Mouse (Mus musculus) kidney, embryonic 15.5 days (tissue): ENCODE data around the gene D5Ertd579e. TPM values are rescaled to one million over a fixed set of nuclear protein-coding genes. Genes with fewer than 3 reads are reported as not detected.
"Not testable (repeated sequence)": the region's sequence is repeated elsewhere in the genome, so short reads cannot be mapped to it uniquely, and the experiment has no call there.

ENCODE experiments used
- ATAC-seq: fragments of 200-750 bp; cut with Nextera tagmentation; replicated peaks from 2 replicates; pipeline ENCODE4 v1.8.0; 2017; ENCODE audit warnings: moderate TSS enrichment; ENCODE audit not compliant: low FRiP score
- H3K27ac ChIP-seq: fragments of 300-500 bp; sonication (generic); 2 replicates; pipeline ENCODE4 v1.5.1; 2015; ENCODE audit warnings: mild to moderate bottlenecking, inconsistent platforms
- H3K27me3 ChIP-seq: fragments of 300-500 bp; sonication (generic); 2 replicates; pipeline ENCODE4 v1.6.1; 2015; ENCODE audit warnings: inconsistent platforms
- H3K36me3 ChIP-seq: fragments of 300-500 bp; sonication (generic); 2 replicates; pipeline ENCODE4 v1.6.1; 2015; ENCODE audit warnings: inconsistent platforms
- H3K4me1 ChIP-seq: fragments of 300-500 bp; sonication (generic); 2 replicates; pipeline ENCODE4 v1.6.1; 2015; ENCODE audit warnings: inconsistent platforms
- H3K4me2 ChIP-seq: fragments of 300-500 bp; sonication (generic); 2 replicates; pipeline ENCODE4 v1.6.1; 2015; ENCODE audit warnings: moderate library complexity, mild to moderate bottlenecking, inconsistent platforms
- H3K4me3 ChIP-seq: fragments of 300-500 bp; sonication (generic); replicated peaks from 2 replicates; pipeline ENCODE4 v1.5.1; 2015; ENCODE audit warnings: mild to moderate bottlenecking, inconsistent platforms
- H3K9ac ChIP-seq: fragments of 300-500 bp; sonication (generic); 2 replicates; pipeline ENCODE4 v1.6.1; 2015; ENCODE audit warnings: mild to moderate bottlenecking, inconsistent platforms
- H3K9me3 ChIP-seq: fragments of 300-500 bp; sonication (generic); replicated peaks from 2 replicates; pipeline ENCODE4 v1.6.1; 2016; ENCODE audit warnings: inconsistent platforms
- WGBS: fragments of 180-500 bp; shearing (Covaris S2); methylation state at CpG from one replicate; pipeline ENCODE4 v1.1.7; 2015; ENCODE audit warnings: mixed read lengths; 5-methylcytosine and 5-hydroxymethylcytosine counted together
- polyA plus RNA-seq: library from polyadenylated mRNA; unstranded; fragments of >200 nt; fragmentation: Nextera tagmentation; extraction: Ambion mirVana; gene quantifications from 2 replicates; pipeline ENCODE4 v1.2.1, GENCODE M21; 2015

D5Ertd579e gene
- polyA plus RNA-seq, 1 experiment from 2014 or later, result 21.6 TPM

DNA sequence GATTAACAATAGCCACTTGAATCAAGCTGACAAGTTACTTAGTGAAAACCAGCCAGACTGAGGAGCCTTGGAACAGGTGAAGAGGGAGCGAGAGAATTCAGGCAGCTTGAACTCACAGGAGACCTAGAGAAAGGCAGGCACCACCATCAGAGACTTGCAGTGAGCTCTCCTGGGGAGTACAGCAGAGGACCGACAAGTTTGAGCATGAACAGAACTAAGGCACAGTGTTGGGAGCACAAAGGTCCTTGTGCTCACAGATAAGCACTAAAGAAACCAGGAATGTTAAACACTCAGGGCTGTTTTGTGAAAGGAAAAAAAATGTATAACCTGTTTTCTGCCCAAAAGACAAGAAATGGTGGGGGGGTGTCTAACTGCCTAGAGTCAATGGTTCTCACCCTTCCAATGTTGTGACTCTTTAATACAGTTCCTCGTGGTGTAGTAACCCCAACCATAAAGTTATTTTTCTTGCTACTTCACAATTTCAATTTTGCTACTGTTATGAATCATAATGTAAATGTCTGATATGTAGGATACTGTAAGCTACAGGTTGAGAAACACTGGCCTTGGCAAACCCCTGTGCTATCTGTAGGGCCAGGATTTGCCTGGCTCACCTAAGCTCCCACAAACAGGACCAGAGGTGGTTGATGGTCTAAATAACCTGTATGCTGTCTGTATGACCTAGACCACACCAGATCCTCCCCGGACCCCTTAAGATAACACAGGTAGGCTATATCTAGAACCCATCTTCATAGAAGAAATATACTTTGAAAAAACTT is 21.0 kb downstream of the D5Ertd579e start:
- no peak overlapping the region for H3K9ac ChIP-seq
- H3K4me1 ChIP-seq, result peaks cover 18% of the 10 kb centered on the region
- H3K27me3 ChIP-seq, result no peaks in the 10 kb centered on the region
- no peak overlapping the region for H3K4me3 ChIP-seq
- no peaks in the 10 kb centered on the region for H3K9me3 ChIP-seq
- H3K36me3 ChIP-seq, result peaks cover 19% of the 10 kb centered on the region
- 89% methylated on average over 4 of the region's 4 CpGs for WGBS
- no peak overlapping the region for H3K27ac ChIP-seq
- no peak overlapping the region for H3K4me2 ChIP-seq
- no peak for ATAC-seq

DNA sequence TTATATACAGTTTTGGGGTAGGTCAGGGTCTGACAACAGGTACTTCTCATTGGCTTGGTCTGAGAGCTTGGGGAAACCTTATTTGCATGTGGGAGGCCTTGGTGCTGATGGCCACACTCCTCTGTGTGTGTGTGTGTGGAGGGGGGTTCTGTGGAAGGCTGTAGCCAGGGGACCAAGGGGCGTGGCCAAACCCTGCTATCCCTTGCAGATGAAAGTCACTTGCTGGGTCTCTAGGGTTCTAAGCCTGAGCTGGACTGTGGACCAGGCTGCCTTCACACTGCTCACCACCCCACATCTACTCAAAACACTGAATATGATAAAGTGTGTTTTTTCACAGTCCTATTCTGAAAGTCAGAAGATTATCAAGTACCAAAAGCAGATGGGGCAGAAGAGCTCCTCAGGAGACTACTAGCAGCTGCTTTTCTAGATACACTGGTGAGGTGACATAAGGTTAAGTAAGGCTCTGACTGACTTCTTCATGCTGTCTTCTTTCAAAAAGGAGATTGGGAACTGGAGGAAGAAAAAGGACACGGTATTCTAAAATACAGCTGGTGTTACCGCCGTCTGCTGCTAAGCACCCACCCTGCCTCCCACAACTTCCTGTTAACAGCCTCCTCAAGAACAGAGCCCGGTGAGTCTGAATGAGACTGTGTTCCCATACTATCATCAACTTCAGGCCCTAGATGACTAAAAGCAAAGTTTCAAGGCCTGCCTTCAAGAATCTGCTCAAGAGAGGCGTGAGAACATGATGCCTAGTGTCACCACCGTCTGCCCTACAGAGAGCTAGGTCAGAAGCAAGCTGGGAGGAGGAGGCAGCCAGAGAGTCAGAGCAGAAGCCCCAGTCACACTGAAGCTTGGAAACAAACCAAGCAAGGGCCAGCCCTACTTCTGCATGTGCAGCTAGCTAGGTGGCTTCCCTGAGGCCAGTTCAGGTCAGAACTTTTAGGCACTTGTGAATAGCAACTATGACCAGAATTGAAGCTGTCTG is 26.5 kb downstream of the D5Ertd579e start:
- Histone ChIP-seq H3K27me3 (no peaks in the 10 kb centered on the region), H3K36me3 (peaks cover 54% of the 10 kb centered on the region), H3K4me2 (no peak overlapping the region), H3K9ac (no peak overlapping the region), H3K27ac (no peak overlapping the region), H3K9me3 (no peaks in the 10 kb centered on the region), H3K4me3 (no peak overlapping the region), H3K4me1 (no peaks in the 10 kb centered on the region)
- 70% methylated on average over 7 of the region's 7 CpGs for WGBS
- no peak for ATAC-seq

DNA sequence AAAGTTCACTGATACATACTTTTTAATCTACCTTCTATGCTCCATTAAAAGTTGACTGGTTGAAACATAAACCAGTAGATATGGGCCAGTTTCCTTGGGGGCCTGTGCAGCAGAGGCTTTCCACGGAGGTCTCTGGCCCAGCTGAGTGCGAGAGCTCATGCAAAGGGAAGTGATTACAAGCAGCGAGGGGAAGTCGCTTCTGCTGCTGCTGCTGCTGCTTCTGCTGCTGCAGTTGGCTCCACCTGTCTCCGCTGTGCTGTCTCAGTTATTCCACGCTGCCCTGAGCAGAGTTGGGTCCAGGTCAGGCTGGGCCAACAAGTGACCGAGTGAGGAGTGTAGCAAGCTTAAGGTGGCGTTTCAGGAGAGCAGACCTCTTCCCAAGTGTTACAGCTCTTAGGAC is 27.3 kb downstream of the D5Ertd579e start:
- Histone ChIP-seq H3K4me2 (no peak overlapping the region), H3K9me3 (no peaks in the 10 kb centered on the region), H3K36me3 (peaks cover 54% of the 10 kb centered on the region), H3K4me1 (peaks cover 2% of the 10 kb centered on the region; the same call in 1 of the 2 replicates), H3K9ac (no peak overlapping the region), H3K27ac (no peak overlapping the region), H3K27me3 (no peaks in the 10 kb centered on the region), H3K4me3 (no peak overlapping the region)
- WGBS, result 90% methylated on average over 8 of the region's 8 CpGs
- ATAC-seq, result no peak

DNA sequence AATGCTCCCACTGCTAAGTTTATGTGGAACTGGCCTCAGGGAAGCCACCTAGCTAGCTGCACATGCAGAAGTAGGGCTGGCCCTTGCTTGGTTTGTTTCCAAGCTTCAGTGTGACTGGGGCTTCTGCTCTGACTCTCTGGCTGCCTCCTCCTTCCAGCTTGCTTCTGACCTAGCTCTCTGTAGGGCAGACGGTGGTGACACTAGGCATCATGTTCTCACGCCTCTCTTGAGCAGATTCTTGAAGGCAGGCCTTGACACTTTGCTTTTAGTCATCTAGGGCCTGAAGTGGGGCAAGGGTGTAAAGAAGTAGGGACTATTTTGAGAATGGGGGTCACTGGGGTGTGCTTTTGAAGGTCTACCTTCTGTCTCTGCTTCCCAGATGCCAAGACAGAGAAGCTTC is 27.8 kb downstream of the D5Ertd579e start:
- not testable (repeated sequence) for ATAC-seq, H3K9me3 ChIP-seq

DNA sequence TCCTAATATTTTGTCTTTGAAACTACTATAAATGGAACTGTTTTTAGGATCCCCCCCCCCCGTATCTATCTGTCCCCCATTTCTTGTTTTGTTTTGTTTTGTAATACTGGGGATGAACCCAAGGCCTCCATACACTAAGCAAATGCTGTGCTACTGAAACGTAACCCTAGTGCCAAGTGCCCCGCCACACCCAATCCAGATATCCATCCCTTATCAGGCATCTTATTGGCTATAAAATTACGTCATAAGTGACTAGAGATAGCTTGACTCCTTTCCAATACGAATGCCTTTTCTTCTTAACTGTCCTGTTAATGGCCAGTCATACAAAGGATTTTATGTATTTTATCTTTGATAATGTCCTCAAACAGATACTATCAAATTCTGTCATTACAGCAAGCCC is 28.7 kb downstream of the D5Ertd579e start:
- no peaks in the 10 kb centered on the region for H3K9me3 ChIP-seq
- H3K9ac ChIP-seq, result no peak overlapping the region
- peaks cover 3% of the 10 kb centered on the region; the same call in 1 of the 2 replicates for H3K4me1 ChIP-seq
- H3K27me3 ChIP-seq, result no peaks in the 10 kb centered on the region
- peaks cover 50% of the 10 kb centered on the region for H3K36me3 ChIP-seq
- ATAC-seq, result no peak
- 86% methylated on average over 5 of the region's 5 CpGs for WGBS
- H3K4me3 ChIP-seq, result no peak overlapping the region
- H3K27ac ChIP-seq, result no peak overlapping the region
- H3K4me2 ChIP-seq, result no peak overlapping the region

More for the DNA sequence above, 27.8 kb downstream of the D5Ertd579e start:
- not testable (repeated sequence) for H3K27ac ChIP-seq, H3K9ac ChIP-seq, H3K4me3 ChIP-seq, H3K27me3 ChIP-seq, H3K4me1 ChIP-seq, H3K4me2 ChIP-seq
- 71% methylated on average over 2 of the region's 2 CpGs for WGBS
- peaks cover 54% of the 10 kb centered on the region for H3K36me3 ChIP-seq

DNA sequence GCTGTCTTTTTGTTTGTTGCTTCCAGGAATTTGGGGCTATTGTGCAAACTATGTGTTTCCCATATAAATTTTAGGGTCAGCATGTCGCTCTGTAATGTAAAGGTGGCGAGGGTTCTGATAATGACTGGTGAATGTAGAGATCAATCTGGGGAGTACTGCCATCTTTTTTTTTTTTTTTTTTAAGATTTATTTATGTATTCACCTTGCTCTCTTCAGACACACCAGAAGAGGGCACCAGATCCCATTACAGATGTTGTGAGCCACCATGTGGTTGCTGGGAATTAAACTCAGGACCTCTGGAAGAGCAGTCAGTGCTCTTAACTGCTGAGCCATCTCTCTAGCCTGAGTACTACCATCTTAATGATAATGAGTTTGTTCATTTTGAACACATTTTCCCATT is 29.1 kb downstream of the D5Ertd579e start:
- not testable (repeated sequence) for H3K4me2 ChIP-seq, ATAC-seq, H3K4me1 ChIP-seq, H3K4me3 ChIP-seq, H3K27ac ChIP-seq, H3K27me3 ChIP-seq, H3K9me3 ChIP-seq, H3K9ac ChIP-seq
- WGBS, result 94% methylated on average over 2 of the region's 2 CpGs
- H3K36me3 ChIP-seq, result peaks cover 47% of the 10 kb centered on the region

DNA sequence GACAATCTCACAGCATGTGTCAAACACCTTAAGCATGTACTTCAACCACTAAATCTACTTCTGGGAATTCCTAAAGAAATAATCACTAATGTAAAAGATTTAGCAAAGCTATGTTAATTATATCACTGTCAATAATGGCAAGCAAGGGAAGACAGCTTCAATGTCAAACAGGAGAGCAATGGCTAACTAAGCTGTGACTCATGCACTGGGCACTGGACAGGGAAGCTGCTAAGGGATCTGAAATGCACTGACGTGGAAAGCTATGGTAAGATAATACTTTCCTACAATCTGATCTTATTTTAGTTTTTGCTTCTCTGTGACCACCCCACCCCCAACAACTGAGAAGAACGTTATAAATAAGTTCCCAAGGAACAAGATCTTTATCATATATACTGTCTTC is 32.5 kb downstream of the D5Ertd579e start:
- WGBS, result 54% methylated on average over 2 of the region's 2 CpGs
- no peak for ATAC-seq
- Histone ChIP-seq H3K9ac (no peak overlapping the region), H3K4me3 (no peak overlapping the region), H3K4me2 (no peak overlapping the region), H3K9me3 (no peaks in the 10 kb centered on the region), H3K27ac (no peak overlapping the region), H3K4me1 (peaks cover 3% of the 10 kb centered on the region; the same call in 1 of the 2 replicates), H3K27me3 (no peaks in the 10 kb centered on the region), H3K36me3 (peaks cover 22% of the 10 kb centered on the region)

DNA sequence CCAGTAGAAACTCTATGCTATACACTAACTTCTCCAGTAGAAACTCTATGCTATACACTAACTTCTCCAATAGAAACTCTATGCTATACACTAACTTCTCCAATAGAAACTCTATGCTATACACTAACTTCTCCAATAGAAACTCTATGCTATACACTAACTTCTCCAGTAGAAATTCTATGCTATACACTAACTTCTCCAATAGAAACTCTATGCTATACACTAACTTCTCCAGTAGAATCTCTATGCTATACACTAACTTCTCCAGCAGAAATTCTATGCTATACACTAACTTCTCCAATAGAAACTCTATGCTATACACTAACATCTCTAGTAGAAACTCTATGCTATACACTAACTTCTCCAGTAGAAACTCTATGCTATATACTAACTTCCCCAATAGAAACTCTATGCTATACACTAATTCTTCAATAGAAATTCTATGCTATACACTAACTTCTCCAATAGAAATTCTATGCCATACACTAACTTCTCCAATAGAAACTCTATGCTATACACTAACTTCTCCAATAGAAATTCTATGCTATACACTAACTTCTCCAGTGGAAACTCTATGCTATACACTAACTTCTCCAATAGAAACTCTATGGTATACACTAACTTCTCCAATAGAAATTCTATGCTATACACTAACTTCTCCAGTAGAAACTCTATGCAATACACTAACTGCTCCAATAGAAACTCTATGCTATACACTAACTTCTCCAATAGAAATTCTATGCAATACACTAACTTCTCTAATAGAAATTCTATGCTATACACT is 34.7 kb downstream of the D5Ertd579e start:
- not testable (repeated sequence) for H3K9ac ChIP-seq, H3K4me3 ChIP-seq, H3K4me2 ChIP-seq, H3K9me3 ChIP-seq, H3K4me1 ChIP-seq, H3K27ac ChIP-seq, H3K27me3 ChIP-seq, ATAC-seq
- peaks cover 14% of the 10 kb centered on the region for H3K36me3 ChIP-seq

DNA sequence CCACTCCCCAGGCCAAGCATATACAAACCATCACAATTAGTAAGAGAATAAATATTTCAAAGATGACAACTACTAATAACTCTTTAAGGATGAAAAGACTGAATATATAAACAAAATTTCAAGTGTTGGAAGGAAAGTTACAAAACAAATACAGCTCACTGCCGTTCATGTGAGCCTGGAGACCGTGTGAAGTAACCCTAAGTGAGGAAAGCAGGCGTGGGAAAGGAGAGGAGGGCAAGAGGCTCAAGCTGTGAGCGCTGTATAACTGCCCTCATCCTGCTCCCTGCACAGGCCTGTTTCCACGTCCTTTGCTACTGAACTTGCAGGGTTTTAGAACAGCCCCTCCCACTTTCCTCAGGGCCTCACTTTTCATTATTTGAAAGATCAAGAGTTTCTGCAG is 70.2 kb downstream of the D5Ertd579e start:
- WGBS, result 42% methylated on average over 5 of the region's 5 CpGs
- no peaks in the 10 kb centered on the region for H3K9me3 ChIP-seq
- H3K36me3 ChIP-seq, result peaks cover 25% of the 10 kb centered on the region
- peaks cover 13% of the 10 kb centered on the region for H3K4me1 ChIP-seq
- ATAC-seq, result no peak
- H3K4me2 ChIP-seq, result no peak overlapping the region
- H3K9ac ChIP-seq, result no peak overlapping the region
- no peak overlapping the region for H3K4me3 ChIP-seq
- no peaks in the 10 kb centered on the region for H3K27me3 ChIP-seq
- no peak overlapping the region for H3K27ac ChIP-seq

DNA sequence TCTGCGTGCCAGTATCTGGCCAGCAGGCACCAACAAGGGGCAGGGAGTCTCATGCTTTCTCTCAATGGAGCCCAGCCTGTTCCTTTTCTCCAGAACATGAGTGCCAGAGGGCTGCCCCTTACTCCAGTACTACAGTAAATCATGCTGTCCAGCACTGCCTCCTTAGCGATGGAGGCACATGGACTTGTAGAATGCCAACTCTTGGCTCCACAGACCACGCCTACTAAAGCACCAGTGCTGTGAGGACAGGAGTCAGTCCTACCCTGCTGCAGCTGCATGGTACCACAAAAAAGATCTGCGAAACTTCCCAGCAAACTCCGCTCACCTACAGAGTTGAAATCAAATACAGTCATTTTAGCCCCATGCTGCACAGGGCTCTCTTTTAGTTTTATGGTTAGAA is 72.2 kb downstream of the D5Ertd579e start:
- 83% methylated on average over 5 of the region's 5 CpGs for WGBS

DNA sequence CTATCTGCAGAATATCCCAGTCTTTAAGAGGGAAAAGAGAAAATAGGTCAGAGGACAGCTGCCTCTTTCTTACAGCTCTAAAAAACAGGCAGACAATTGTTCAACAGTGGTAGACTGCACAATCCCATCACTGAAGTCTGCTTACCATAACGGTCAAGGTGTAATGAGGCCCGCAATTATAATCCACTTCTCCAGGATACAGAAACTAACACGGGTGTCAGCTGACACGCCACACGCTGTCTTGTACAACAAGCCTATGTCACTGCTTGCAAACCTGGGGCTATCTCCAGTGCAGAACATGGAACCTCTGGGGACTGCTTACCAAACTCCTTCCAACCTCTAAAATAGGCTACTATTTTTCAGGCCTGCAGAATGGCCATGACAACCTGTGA is 74.8 kb downstream of the D5Ertd579e start:
- Histone ChIP-seq H3K4me1 (peaks cover 11% of the 10 kb centered on the region), H3K4me2 (no peak overlapping the region), H3K36me3 (peaks cover 29% of the 10 kb centered on the region), H3K27me3 (no peaks in the 10 kb centered on the region), H3K27ac (peak overlapping the region; percentile 32; the same call in 1 of the 2 replicates), H3K9ac (no peak overlapping the region), H3K4me3 (no peak overlapping the region), H3K9me3 (no peaks in the 10 kb centered on the region)
- no peak for ATAC-seq
- WGBS, result 78% methylated on average over 5 of the region's 5 CpGs

More for the DNA sequence above, 72.2 kb downstream of the D5Ertd579e start:
- ATAC-seq, result no peak
- Histone ChIP-seq H3K27me3 (no peaks in the 10 kb centered on the region), H3K9ac (no peak overlapping the region), H3K4me1 (peaks cover 14% of the 10 kb centered on the region), H3K36me3 (peaks cover 18% of the 10 kb centered on the region), H3K4me2 (no peak overlapping the region), H3K9me3 (no peaks in the 10 kb centered on the region), H3K27ac (no peak overlapping the region), H3K4me3 (no peak overlapping the region)
